Mouse (Mus musculus): ENCODE measurements around the gene Nfyc. TPM values are rescaled to one million over a fixed set of nuclear protein-coding genes. Genes with fewer than 3 reads are reported as not detected.

The Nfyc gene
- polyA plus RNA-seq, 1 experiment = 35.4 TPM

DNA sequence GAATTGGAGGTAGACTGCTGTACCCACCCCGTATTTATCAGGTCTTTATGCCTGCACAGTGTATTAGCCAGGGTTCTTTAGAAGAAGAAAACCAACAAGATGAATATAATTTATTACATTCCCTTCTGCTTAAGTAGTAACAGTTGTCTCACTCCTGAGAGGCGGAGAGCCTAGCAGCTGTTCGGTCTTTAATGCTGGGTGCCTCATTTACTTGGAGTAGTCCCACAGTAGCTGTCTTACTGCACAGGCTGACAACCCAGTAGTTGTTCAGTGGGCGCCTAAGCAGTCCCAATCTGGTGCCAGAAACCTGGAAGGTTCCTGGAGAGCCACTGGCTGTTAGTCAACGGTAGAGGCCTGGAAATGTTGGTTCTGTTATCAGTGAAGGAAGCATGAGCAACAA, 605 bp downstream of the Nfyc start:
- no peak for TF ChIP-seq POLR2A (IDR thresholded peaks at IDR 0.05; ENCODE audit: borderline replicate concordance, low read depth, low read length)
- TF ChIP-seq CTCF (IDR thresholded peaks at IDR 0.05; ENCODE audit: low read depth, low read length) = no peak
- H3K4me1 ChIP-seq (ENCODE audit: control insufficient read depth, insufficient read depth, low read length) = peaks cover 10% of the 10 kb centered on the region
- H3K4me3 ChIP-seq (ENCODE audit: insufficient read depth, low read length) = no peak overlapping the region
- no peak overlapping the region for H3K27ac ChIP-seq (ENCODE audit: insufficient read depth, low read depth, low read length)

DNA sequence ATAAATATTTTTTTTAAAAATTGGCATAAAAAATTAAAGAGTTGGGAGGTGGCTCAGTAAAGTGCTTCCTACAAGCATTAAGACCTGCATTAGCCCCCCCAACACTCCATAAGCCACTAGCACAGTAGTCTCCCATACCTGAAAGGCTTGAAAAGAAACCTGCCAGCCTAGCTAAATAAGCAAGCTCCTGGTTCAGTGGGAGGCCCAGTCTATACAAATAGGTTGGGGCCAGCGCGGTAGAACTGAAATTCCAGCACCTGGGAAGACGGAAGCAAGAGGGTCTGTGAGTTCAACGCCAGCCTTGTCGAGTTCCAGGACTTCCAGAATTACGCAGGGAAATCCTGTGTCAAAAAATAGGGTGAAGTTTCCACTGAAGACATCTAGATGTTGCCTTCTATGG, 5.0 kb downstream of the Nfyc start:
- H3K27ac ChIP-seq (ENCODE audit: insufficient read depth, low read depth, low read length) = peak overlapping the region; percentile 83
- peak overlapping the region; percentile 18; the same call in 1 of the 2 replicates for H3K4me3 ChIP-seq (ENCODE audit: insufficient read depth, low read length)
- TF ChIP-seq CTCF (IDR thresholded peaks at IDR 0.05; ENCODE audit: low read depth, low read length) = no peak
- TF ChIP-seq POLR2A (IDR thresholded peaks at IDR 0.05; ENCODE audit: borderline replicate concordance, low read depth, low read length) = no peak
- peaks cover 17% of the 10 kb centered on the region for H3K4me1 ChIP-seq (ENCODE audit: control insufficient read depth, insufficient read depth, low read length)

DNA sequence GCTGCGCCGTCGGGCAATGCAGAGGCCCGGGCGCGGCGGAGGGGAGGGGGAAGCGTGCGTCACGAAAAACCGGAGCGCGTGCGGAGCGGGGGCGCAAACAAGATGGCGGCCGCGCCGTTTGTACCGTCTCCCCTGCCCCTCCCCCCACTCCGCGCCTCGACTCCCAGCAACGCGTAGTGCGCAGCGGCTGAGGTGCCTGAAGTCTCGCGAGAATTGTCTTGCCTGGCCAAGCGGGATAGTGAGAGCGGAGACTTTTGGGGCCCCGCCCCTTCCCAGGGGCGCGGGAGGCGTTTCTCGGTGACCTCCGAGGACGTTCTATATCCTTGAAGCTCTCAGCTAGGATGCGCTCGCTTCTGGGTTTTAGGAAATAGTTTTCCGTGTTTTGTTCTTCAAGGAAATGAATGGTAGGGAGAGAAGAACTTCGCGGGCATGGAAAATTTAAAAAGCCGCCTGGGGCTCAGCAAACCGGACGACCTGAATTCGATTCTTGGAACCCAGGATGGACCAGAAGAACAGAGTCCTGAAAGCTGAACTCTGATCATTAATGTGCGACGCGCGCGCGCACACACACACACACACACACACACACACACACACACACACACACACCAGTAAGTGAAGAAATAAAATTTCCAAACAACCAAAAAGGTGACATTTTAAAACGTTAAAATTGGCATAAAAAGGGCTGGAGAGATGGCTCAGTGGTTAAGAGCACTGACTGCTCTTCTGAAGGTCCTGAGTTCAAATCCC, 5.6 kb downstream of the Nfyc start:
- TF ChIP-seq CTCF (IDR thresholded peaks at IDR 0.05; ENCODE audit: low read depth, low read length) = no peak
- TF ChIP-seq POLR2A (IDR thresholded peaks at IDR 0.05; ENCODE audit: borderline replicate concordance, low read depth, low read length) = no peak; the same call in 1 of the 2 replicates
- peak overlapping the region; percentile 91 for H3K4me3 ChIP-seq (ENCODE audit: insufficient read depth, low read length)
- H3K27ac ChIP-seq (ENCODE audit: insufficient read depth, low read depth, low read length) = peak overlapping the region; percentile 97
- peaks cover 20% of the 10 kb centered on the region for H3K4me1 ChIP-seq (ENCODE audit: control insufficient read depth, insufficient read depth, low read length)

DNA sequence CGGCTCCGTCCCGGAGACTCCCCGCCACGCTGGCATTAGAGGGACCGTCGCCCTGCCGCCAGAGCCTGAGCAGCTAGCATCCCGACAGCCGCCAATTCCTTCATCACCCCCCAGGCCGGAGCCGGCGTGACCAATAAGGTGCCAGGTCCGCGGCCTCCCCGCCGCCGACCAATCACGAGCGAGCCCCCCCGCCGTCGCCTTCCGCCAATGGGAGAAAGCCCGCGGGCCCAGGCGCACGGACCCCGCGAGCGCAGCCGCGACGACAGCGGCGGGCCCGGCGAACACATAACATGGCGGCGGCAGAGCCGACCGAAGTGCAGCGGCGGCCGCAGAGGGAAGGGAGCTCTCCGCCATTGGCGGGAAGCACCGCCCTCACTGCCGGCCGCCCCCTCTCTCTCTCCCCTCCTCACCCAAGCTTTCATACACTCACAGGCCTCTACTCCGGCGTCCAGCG, 6.2 kb downstream of the Nfyc start:
- Histone ChIP-seq H3K4me3 (ENCODE audit: insufficient read depth, low read length) (peak overlapping the region; percentile 91), H3K27ac (ENCODE audit: insufficient read depth, low read depth, low read length) (peak overlapping the region; percentile 97), H3K4me1 (ENCODE audit: control insufficient read depth, insufficient read depth, low read length) (peaks cover 24% of the 10 kb centered on the region)
- TF ChIP-seq POLR2A (IDR thresholded peaks at IDR 0.05; ENCODE audit: borderline replicate concordance, low read depth, low read length) (no peak), CTCF (IDR thresholded peaks at IDR 0.05; ENCODE audit: low read depth, low read length) (no peak)

DNA sequence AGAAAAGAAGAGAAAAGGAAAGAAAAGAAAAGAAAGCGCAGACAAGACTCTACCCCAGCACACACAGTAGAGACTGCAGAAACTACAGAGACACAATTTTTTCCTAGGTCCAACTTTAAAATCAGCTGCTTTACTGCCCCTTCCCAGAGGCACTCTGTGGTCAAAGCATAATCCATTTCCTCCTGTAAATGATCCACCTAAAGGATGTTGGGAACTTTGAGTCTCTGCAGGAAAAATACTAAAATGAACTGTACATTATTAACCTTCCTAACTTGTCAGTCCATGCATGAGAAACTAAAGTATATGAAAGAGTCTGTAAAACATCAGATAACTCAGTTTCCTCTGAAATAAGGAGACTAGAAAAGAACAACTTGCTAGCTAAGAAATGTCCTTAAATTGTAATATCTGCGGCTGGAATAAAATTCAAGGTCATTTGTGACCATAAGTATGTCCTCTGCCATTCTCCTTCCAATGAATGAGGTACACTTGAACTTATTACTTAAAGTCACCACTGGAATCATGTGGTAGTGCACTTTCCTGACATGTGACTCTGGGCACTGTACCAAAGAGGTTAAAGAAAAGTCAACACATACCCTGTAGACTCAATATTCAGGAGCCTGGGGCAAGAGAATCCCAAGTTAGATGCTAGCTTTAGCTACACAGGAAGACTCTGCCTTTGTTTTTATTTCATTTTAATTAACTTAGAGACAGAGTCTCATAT, 9.0 kb downstream of the Nfyc start:
- Histone ChIP-seq H3K4me1 (ENCODE audit: control insufficient read depth, insufficient read depth, low read length) (peaks cover 44% of the 10 kb centered on the region), H3K27ac (ENCODE audit: insufficient read depth, low read depth, low read length) (no peak overlapping the region), H3K4me3 (ENCODE audit: insufficient read depth, low read length) (no peak overlapping the region)
- no peak for TF ChIP-seq CTCF (IDR thresholded peaks at IDR 0.05; ENCODE audit: low read depth, low read length)
- no peak for TF ChIP-seq POLR2A (IDR thresholded peaks at IDR 0.05; ENCODE audit: borderline replicate concordance, low read depth, low read length)

DNA sequence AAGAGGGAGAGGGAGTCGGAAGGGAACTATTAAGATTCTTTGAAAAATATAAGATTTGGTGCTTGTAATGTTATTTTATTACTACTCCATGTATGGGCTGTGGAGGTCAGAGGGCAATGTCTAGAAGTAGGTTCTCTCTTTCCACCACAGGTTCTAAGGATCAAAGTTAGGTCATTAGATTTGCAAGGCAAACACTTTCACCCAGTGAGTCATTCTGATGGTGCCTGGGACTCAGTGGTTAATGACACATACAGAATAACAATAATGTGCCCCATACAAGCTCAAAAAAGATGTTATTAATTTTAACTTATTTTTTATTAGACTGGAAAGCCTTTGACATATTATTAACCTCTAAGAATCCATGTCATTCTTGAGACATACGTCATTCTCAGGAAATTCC, 11.5 kb downstream of the Nfyc start:
- peak overlapping the region; percentile 19; the same call in 1 of the 2 replicates for H3K27ac ChIP-seq (ENCODE audit: insufficient read depth, low read depth, low read length)
- TF ChIP-seq POLR2A (IDR thresholded peaks at IDR 0.05; ENCODE audit: borderline replicate concordance, low read depth, low read length) (no peak), CTCF (IDR thresholded peaks at IDR 0.05; ENCODE audit: low read depth, low read length) (no peak)
- no peak overlapping the region for H3K4me3 ChIP-seq (ENCODE audit: insufficient read depth, low read length)
- H3K4me1 ChIP-seq (ENCODE audit: control insufficient read depth, insufficient read depth, low read length) = peaks cover 47% of the 10 kb centered on the region

DNA sequence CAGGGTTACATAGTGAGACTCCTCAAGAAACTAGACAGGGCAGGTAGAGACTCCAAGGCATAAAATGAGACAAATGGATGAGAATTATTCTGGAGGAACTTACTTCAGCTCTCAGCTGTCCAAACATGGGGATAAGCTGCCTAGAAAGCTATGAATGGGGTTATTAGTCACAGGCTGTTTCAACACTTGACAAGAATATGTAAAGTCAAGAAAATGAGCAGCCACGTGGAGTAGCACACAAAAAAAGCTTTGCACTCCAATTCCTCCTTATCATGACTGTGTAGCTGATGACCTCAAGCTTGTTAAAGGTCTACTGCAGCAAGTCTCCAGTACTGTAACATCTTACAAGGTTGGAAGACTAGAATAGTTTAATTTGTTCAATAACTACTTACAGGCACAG, 12.1 kb downstream of the Nfyc start:
- TF ChIP-seq CTCF (IDR thresholded peaks at IDR 0.05; ENCODE audit: low read depth, low read length) = no peak
- TF ChIP-seq POLR2A (IDR thresholded peaks at IDR 0.05; ENCODE audit: borderline replicate concordance, low read depth, low read length) = no peak
- Histone ChIP-seq H3K27ac (ENCODE audit: insufficient read depth, low read depth, low read length) (peak overlapping the region; percentile 19; the same call in 1 of the 2 replicates), H3K4me1 (ENCODE audit: control insufficient read depth, insufficient read depth, low read length) (peaks cover 47% of the 10 kb centered on the region), H3K4me3 (ENCODE audit: insufficient read depth, low read length) (no peak overlapping the region)

DNA sequence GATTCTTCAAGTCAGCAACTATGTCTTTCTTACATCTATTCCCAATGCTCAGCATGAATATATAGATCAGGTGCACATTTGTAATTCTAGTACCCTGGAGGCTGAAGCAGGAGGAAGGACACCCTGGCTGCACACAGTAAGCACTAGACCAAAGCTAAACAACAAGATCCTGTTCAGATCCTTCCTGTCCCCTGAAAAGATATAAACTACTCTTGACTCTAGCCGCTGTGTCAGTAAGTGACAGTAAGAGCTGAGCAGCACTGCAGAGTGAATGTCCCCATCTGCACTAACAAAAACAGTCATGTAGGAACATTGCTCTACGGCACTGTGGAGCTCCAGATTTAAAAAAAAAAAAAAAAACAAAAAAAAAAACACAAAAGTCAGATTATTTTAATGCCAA, 13.4 kb downstream of the Nfyc start:
- H3K4me1 ChIP-seq (ENCODE audit: control insufficient read depth, insufficient read depth, low read length) = peaks cover 45% of the 10 kb centered on the region
- H3K4me3 ChIP-seq (ENCODE audit: insufficient read depth, low read length) = no peak overlapping the region
- H3K27ac ChIP-seq (ENCODE audit: insufficient read depth, low read depth, low read length) = no peak overlapping the region
- TF ChIP-seq CTCF (IDR thresholded peaks at IDR 0.05; ENCODE audit: low read depth, low read length) (no peak), POLR2A (IDR thresholded peaks at IDR 0.05; ENCODE audit: borderline replicate concordance, low read depth, low read length) (no peak)

DNA sequence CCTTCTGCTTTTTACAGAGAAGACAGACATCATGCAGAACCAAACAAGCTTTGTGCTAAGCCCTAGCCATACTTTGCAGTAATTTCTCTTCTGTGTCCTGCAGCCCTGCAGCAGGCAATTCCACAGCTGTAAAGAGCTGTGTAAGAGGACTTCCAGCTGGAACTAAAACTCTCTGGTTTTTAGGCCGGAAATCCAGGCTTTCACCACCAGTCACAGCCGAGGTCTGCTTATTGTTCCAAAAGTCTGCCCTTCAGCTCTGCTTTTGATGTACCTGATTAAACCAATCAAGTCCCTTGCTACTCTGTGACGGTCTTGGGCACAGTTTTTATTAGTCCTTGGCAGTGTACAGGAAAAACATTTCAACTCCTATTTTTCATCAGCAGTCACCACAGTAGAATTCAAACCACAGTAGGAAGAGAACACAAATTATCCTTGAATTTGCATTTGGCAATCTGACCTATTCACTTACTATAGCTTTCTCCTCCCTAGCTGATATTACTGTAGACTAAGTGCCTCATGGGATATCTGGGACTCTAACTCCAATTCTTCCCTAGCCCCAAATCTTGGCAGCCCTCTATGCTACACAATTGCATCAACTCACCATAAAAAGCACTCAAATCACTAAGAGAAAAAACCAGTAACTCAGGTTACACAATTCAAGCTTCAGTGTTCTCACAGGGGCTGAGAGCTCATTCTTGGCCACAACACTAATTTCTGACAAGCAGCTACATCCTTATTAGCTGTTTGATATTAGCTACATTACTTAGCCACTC, 14.2 kb downstream of the Nfyc start:
- TF ChIP-seq POLR2A (IDR thresholded peaks at IDR 0.05; ENCODE audit: borderline replicate concordance, low read depth, low read length) = no peak
- no peak for TF ChIP-seq CTCF (IDR thresholded peaks at IDR 0.05; ENCODE audit: low read depth, low read length)
- Histone ChIP-seq H3K27ac (ENCODE audit: insufficient read depth, low read depth, low read length) (no peak overlapping the region), H3K4me1 (ENCODE audit: control insufficient read depth, insufficient read depth, low read length) (peaks cover 45% of the 10 kb centered on the region), H3K4me3 (ENCODE audit: insufficient read depth, low read length) (no peak overlapping the region)
